Comparison of ENCODE assay signal across 8 mouse cellular contexts in genomic region chr8:83652030-83652743, GRCm38 (mm10). TPM values are rescaled to one million over a fixed set of nuclear protein-coding genes. Genes with fewer than 3 reads are reported as not detected.
DNase-seq lines count a peak whose midpoint lies in the region; ATAC-seq lines count a peak whose summit lies in the region.

Gene Gipc1 (plus strand): TSS chr8:83652677.

- H3K27ac ChIP-seq in forebrain, embryonic 14.5 days (ENCODE audit: low read depth, low read length) = peak within 1 kb of the TSS; percentile 91
- peak within 1 kb of the TSS; percentile 85 for H3K27ac ChIP-seq in neural tube, embryonic 15.5 days (replicated peaks)

- H3K4me1 ChIP-seq in forebrain, embryonic 14.5 days (ENCODE audit: control insufficient read depth, insufficient read depth, low read length) = peaks cover 9% of the 10 kb centered on the region
- H3K4me1 ChIP-seq in neural tube, embryonic 15.5 days = peaks cover 26% of the 10 kb centered on the region

- peak within 1 kb of the TSS; percentile 74 for H3K4me2 ChIP-seq in forebrain, embryonic 14.5 days (ENCODE audit: low read length)
- H3K4me2 ChIP-seq in neural tube, embryonic 15.5 days = peak within 1 kb of the TSS; percentile 91

- ATAC-seq in forebrain, embryonic 14.5 days = peak; percentile 98
- ATAC-seq in neural tube, embryonic 15.5 days (ENCODE audit: low FRiP score) = peak; percentile 96

- H3K9ac ChIP-seq in forebrain, embryonic 14.5 days (ENCODE audit: low read length) = peak within 1 kb of the TSS; percentile 88
- H3K9ac ChIP-seq in neural tube, embryonic 15.5 days (replicated peaks) = peak within 1 kb of the TSS; percentile 73

- DNase-seq in ES-CJ7 (ENCODE audit: low read depth, low spot score) = peak; percentile 99
- peak; percentile 97 for DNase-seq in cerebellum, adult 11 months
- peak; percentile 99 for DNase-seq in forebrain, embryonic 14.5 days (ENCODE audit: low spot score)
- DNase-seq in heart, postnatal 14 days = peak; percentile 95
- peak; percentile 97 for DNase-seq in layer of hippocampus, adult 11-12 months (ENCODE audit: low spot score)
- peak; percentile 98 for DNase-seq in lung, adult 18-20 months
- peak; percentile 95 for DNase-seq in testis, postnatal 14 days (ENCODE audit: low spot score)

- WGBS in forebrain, embryonic 14.5 days = 3% methylated on average over 50 of the region's 50 CpGs
- WGBS in neural tube, embryonic 15.5 days = 4% methylated on average over 48 of the region's 50 CpGs

- H3K27me3 ChIP-seq in forebrain, embryonic 14.5 days (replicated peaks; ENCODE audit: control insufficient read depth, insufficient read depth, low read length) = no peaks in the 10 kb centered on the region
- no peaks in the 10 kb centered on the region for H3K27me3 ChIP-seq in neural tube, embryonic 15.5 days (replicated peaks)

- intact Hi-C loops in heart, postnatal 14 days (cut with DNase I) = no loop called here

- no peaks in the 10 kb centered on the region for H3K36me3 ChIP-seq in forebrain, embryonic 14.5 days (ENCODE audit: control insufficient read depth, insufficient read depth, low read length)
- H3K36me3 ChIP-seq in neural tube, embryonic 15.5 days = no peaks in the 10 kb centered on the region

- no peaks in the 10 kb centered on the region for H3K9me3 ChIP-seq in forebrain, embryonic 14.5 days (replicated peaks; ENCODE audit: control insufficient read depth, low read length)
- H3K9me3 ChIP-seq in neural tube, embryonic 15.5 days (replicated peaks) = no peaks in the 10 kb centered on the region

- peak within 1 kb of the TSS; percentile 92 for H3K4me3 ChIP-seq in forebrain, embryonic 14.5 days (ENCODE audit: low read depth, low read length)
- H3K4me3 ChIP-seq in neural tube, embryonic 15.5 days (replicated peaks) = peak within 1 kb of the TSS; percentile 80

RNA-seq across cellular contexts. Expression of gene Gipc1, which starts in this region (rescaled TPM):
- 108 and 122 TPM in 2 replicates for polyA plus RNA-seq in forebrain, embryonic 14.5 days (2014; fragmentation: Nextera tagmentation; extraction: Ambion mirVana)
- 10 to 100 TPM; 34.1 to 34.6 TPM for total RNA-seq in heart, postnatal 14 days (2021)
- polyA plus RNA-seq in neural tube, embryonic 15.5 days (2015; fragmentation: Nextera tagmentation; extraction: Ambion mirVana) = 116 and 118 TPM in 2 replicates

Comparison
In these comparisons a context has a peak if more than half of its experiments do, and no peak if none do; other contexts are left out.
1. Peak in every context shown above with its lines: DNase-seq, ATAC-seq, H3K4me3 ChIP-seq and H3K27ac ChIP-seq.